Mouse (Mus musculus) heart, embryonic 14.5 days (tissue): ENCODE results near the gene Pmf1. TPM values are rescaled to one million over a fixed set of nuclear protein-coding genes. Genes with fewer than 3 reads are reported as not detected.
"Not testable (repeated sequence)": the region's sequence is repeated elsewhere in the genome, so short reads cannot be mapped to it uniquely, and the experiment has no call there.

ENCODE experiments used
- ATAC-seq: fragments of 200-750 bp; cut with Nextera tagmentation; 2 replicates; pipeline ENCODE4 v1.8.0; 2017; ENCODE audit warnings: low read depth, moderate TSS enrichment; ENCODE audit not compliant: insufficient number of reproducible peaks, insufficient read depth, low FRiP score
- H3K27ac ChIP-seq, 2 experiments: fragments of 200-500 bp in 1 of 2; fragments of 300-500 bp in 1 of 2; sonication (generic) in 1 of 2; replicated peaks in 1 of 2; 2 replicates each; pipeline ENCODE4 v1.5.1; 2012 to 2014; ENCODE audit warnings: low read depth in 2 of 2, low read length in 2 of 2, control low read depth in 1 of 2, mild to moderate bottlenecking in 1 of 2, mixed read lengths in 1 of 2; ENCODE audit not compliant: control insufficient read depth in 1 of 2, insufficient read depth in 1 of 2
- H3K27me3 ChIP-seq: fragments of 300-500 bp; sonication (generic); 2 replicates; pipeline ENCODE4 v1.6.1; 2014; ENCODE audit warnings: mild to moderate bottlenecking, low read length, control low read depth; ENCODE audit not compliant: control insufficient read depth, insufficient read depth
- H3K36me3 ChIP-seq: fragments of 300-500 bp; sonication (generic); 2 replicates; pipeline ENCODE4 v1.6.1; 2014; ENCODE audit warnings: mild to moderate bottlenecking, control low read depth, low read length, mixed read lengths; ENCODE audit not compliant: control insufficient read depth, insufficient read depth
- H3K4me1 ChIP-seq, 2 experiments: fragments of 200-500 bp in 1 of 2; fragments of 300-500 bp in 1 of 2; sonication (generic) in 1 of 2; 2 replicates each; pipeline ENCODE4 v1.6.1; 2012 to 2014; ENCODE audit warnings: low read length in 2 of 2, control low read depth in 1 of 2, mixed read lengths in 1 of 2; ENCODE audit not compliant: control insufficient read depth in 2 of 2, insufficient read depth in 2 of 2
- H3K4me2 ChIP-seq: fragments of 300-500 bp; sonication (generic); 2 replicates; pipeline ENCODE4 v1.6.1; 2014; ENCODE audit warnings: mild to moderate bottlenecking, low read length
- H3K4me3 ChIP-seq, 2 experiments: fragments of 200-500 bp in 1 of 2; fragments of 300-500 bp in 1 of 2; sonication (generic) in 1 of 2; 2 replicates each; pipeline ENCODE4 v1.5.1; 2012 to 2014; ENCODE audit warnings: low read length in 2 of 2, mild to moderate bottlenecking in 2 of 2, control low read depth in 1 of 2, low read depth in 1 of 2, moderate library complexity in 1 of 2; ENCODE audit not compliant: control insufficient read depth in 1 of 2, insufficient read depth in 1 of 2
- H3K9ac ChIP-seq: fragments of 300-500 bp; sonication (generic); 2 replicates; pipeline ENCODE4 v1.6.1; 2014; ENCODE audit warnings: mild to moderate bottlenecking, low read length
- H3K9me3 ChIP-seq: fragments of 300-500 bp; sonication (generic); 2 replicates; pipeline ENCODE4 v1.6.1; 2016; ENCODE audit warnings: low read length, control low read depth; ENCODE audit not compliant: control insufficient read depth
- WGBS: fragments of 180-500 bp; shearing (Covaris S2); extraction: QIAGEN DNeasy Blood & Tissue Kit; methylation state at CpG from one replicate; pipeline ENCODE4 v1.1.7; 2014; 5-methylcytosine and 5-hydroxymethylcytosine counted together
- polyA plus RNA-seq: library from polyadenylated mRNA; unstranded; fragments of >200 nt; fragmentation: Nextera tagmentation; extraction: Ambion mirVana; gene quantifications from 2 replicates; pipeline ENCODE4 v1.2.1, GENCODE M21; 2014

Gene Pmf1
- polyA plus RNA-seq, 1 experiment from 2014 or later = 95.5 TPM

DNA sequence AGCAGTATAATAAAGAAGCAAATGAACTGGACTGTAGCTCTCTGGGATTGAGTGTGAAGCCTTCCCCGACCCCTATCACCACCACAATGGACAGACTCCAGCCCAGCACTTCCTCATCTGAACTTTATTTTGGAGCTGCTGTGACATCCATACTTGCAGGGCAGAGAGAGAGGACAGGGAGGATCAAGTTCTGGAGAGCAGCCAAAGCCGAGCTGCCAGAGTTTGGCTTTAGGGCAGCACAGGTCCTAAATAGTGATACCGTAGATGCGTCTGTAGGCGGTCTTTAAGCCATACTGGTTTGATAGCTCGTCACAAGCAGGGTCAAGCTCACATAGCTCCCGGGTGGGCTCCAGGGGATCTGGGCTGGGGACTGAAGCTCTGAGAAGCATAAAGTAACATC, 41.6 kb downstream of the Pmf1 start:
- not testable (repeated sequence) for H3K36me3 ChIP-seq, H3K27ac ChIP-seq, ATAC-seq, H3K4me3 ChIP-seq, H3K9ac ChIP-seq, H3K4me2 ChIP-seq, H3K9me3 ChIP-seq
- Histone ChIP-seq H3K27me3 (peaks cover 17% of the 10 kb centered on the region), H3K4me1 (peaks cover 8 to 15% of the 10 kb centered on the region in 2 experiments)
- 65% methylated on average over 7 of the region's 7 CpGs for WGBS

- H3K27me3 ChIP-seq = peaks cover 17% of the 10 kb centered on the region
- H3K27ac ChIP-seq, ATAC-seq, H3K4me2 ChIP-seq, H3K4me3 ChIP-seq, H3K9me3 ChIP-seq, H3K36me3 ChIP-seq, H3K9ac ChIP-seq: not testable (repeated sequence)
- 56% methylated on average over 3 of the region's 7 CpGs for WGBS
- H3K4me1 ChIP-seq = peaks cover 9 to 17% of the 10 kb centered on the region in 2 experiments
These were observed 42.6 kb downstream of the Pmf1 start for GRCm38 (mm10) chr3:88367517-88367916.

DNA sequence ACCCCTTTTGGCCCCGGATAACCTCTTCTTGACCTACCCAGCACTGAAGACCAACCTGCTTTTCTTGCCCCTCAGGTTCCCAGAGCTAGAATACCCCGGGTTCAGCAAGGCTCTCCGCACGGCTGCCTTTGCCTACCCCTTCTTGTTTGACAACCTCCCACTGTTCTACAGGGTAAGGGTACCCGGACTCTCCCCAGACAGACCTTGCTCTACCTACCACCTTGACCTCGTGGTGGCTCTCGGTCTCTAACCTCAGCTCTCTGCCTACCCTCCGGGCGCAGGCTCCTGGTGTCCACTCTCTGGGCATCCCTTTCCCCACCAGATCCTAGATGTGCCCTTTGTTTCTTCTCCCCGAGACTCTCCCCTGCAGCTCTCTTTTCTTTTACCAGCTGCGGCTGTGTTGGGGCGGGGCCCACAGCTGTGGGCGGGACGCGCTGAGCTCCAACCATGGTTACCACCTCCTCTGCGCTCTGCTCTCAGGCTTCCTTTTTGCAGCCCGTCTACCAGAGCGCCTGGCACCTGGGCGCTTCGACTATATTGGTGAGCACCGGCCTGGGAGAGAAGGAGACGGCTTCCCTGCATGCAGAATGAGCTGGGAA, 43.2 kb downstream of the Pmf1 start:
- peak overlapping the region; percentile 42; the same call in 1 of the 2 replicates for H3K4me2 ChIP-seq
- H3K4me1 ChIP-seq = peaks cover 9 to 17% of the 10 kb centered on the region in 2 experiments
- ATAC-seq, H3K9me3 ChIP-seq, H3K27ac ChIP-seq, H3K9ac ChIP-seq: not testable (repeated sequence)
- 0 out of 4 replicates have a peak overlapping the region, but pooled peaks of 1 of the 2 experiments have one; percentile 19 for H3K4me3 ChIP-seq
- H3K36me3 ChIP-seq = peaks cover 12% of the 10 kb centered on the region
- 7% methylated on average over 17 of the region's 22 CpGs for WGBS
- H3K27me3 ChIP-seq = peaks cover 17% of the 10 kb centered on the region

DNA sequence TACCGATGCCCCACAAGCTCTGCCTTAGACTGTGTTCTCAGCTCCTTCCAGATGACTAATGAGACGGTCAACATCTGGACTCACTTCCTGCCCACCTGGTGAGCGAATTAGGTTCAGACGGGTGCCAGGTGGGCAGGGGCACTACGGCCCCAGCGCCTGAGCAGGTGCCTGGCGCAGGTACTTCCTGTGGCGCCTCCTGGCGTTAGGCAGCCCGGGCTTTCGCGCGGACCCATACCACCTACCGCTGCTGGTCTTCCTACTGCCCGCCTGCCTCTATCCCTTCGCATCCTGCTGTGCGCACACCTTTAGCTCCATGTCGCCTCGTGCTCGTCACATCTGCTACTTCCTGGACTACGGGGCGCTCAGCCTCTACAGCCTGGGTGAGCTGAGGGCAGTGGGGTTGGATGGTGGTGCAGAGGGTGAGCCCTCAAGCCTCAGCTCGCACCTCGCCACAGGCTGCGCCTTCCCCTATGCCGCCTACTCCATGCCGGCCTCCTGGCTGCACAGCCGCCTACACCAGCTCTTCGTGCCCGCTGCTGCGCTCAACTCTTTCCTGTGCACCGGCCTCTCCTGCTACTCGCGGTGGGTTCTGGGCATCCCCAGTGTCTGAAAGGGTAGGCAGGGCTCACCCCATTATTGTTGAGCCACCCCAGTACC, 44.3 kb downstream of the Pmf1 start:
- H3K36me3 ChIP-seq = peaks cover 23% of the 10 kb centered on the region
- peaks cover 9 to 17% of the 10 kb centered on the region in 2 experiments for H3K4me1 ChIP-seq
- no peak overlapping the region for H3K4me2 ChIP-seq
- H3K9ac ChIP-seq = no peak overlapping the region
- peaks cover 8% of the 10 kb centered on the region; the same call in 1 of the 2 replicates for H3K9me3 ChIP-seq
- H3K27ac ChIP-seq = no peak overlapping the region
- 43% methylated on average over 34 of the region's 34 CpGs for WGBS
- peaks cover 17% of the 10 kb centered on the region for H3K27me3 ChIP-seq
- no peak overlapping the region for H3K4me3 ChIP-seq
- no peak for ATAC-seq

DNA sequence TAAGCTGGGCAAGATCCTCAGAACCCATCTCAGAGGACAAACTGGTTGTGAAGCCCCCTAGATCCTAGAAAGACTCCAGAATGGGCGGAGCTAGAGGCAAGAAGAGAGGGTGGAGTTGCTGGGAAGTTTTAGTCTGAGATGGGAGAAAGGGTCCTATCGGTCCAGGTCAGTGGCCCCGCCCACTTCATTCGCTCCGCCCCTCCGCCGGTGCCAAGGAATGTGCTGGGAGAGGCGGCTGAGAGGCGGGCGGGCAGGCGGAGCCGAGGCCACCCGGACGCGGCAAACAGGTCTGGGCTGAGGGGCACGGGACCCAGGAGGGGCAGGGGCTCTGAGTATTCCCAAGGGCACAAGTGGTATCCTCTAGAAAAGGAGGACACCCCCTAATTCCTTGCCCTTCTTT, 45.8 kb downstream of the Pmf1 start, which contains the start of gene Paqr6:
TSS of gene Paqr6 (plus strand) at position 248 of the 400 bp plus-strand sequence.
- Histone ChIP-seq H3K9ac (peak within 1 kb of the TSS; percentile 38), H3K27me3 (peaks cover 17% of the 10 kb centered on the region), H3K4me3 (peak within 1 kb of the TSS; percentile 8 to 17), H3K9me3 (no peaks in the 10 kb centered on the region), H3K4me1 (peaks cover 14 to 17% of the 10 kb centered on the region in 2 experiments), H3K36me3 (peaks cover 38% of the 10 kb centered on the region), H3K4me2 (peak within 1 kb of the TSS; percentile 59), H3K27ac (peak within 1 kb of the TSS in 1 of 2 experiments; percentile 62; a peak in 2 of 4 replicates)
- WGBS = 3% methylated on average over 16 of the region's 16 CpGs
- peak; percentile 40; the same call in 1 of the 2 replicates for ATAC-seq

GRCm38 (mm10) chr3:88363700-88364099, 46.4 kb downstream of the Pmf1 start:
- 25% methylated on average over 4 of the region's 4 CpGs for WGBS
- Histone ChIP-seq H3K27ac (peak overlapping the region in 1 of 2 experiments; percentile 62; a peak in 2 of 4 replicates), H3K27me3 (peaks cover 17% of the 10 kb centered on the region), H3K9ac (no peak overlapping the region), H3K4me1 (peaks cover 15 to 22% of the 10 kb centered on the region in 2 experiments), H3K4me2 (0 out of 2 replicates have a peak overlapping the region, but pooled peaks have one; percentile 59), H3K4me3 (no peak overlapping the region), H3K36me3 (peaks cover 44% of the 10 kb centered on the region), H3K9me3 (no peaks in the 10 kb centered on the region)
- no peak for ATAC-seq

GRCm38 (mm10) chr3:88361612-88362313, 48.4 kb downstream of the Pmf1 start:
- WGBS = 74% methylated on average over 2 of the region's 2 CpGs
- H3K9ac ChIP-seq = no peak overlapping the region
- H3K27ac ChIP-seq = no peak overlapping the region
- H3K27me3 ChIP-seq = peaks cover 17% of the 10 kb centered on the region
- H3K4me2 ChIP-seq = no peak overlapping the region
- H3K4me3 ChIP-seq = no peak overlapping the region
- H3K9me3 ChIP-seq = no peaks in the 10 kb centered on the region
- peaks cover 15 to 22% of the 10 kb centered on the region in 2 experiments for H3K4me1 ChIP-seq
- peaks cover 64% of the 10 kb centered on the region for H3K36me3 ChIP-seq
- no peak for ATAC-seq
